Mouse (Mus musculus): ENCODE measurements around the gene Stk31.

Gene Stk31

DNA sequence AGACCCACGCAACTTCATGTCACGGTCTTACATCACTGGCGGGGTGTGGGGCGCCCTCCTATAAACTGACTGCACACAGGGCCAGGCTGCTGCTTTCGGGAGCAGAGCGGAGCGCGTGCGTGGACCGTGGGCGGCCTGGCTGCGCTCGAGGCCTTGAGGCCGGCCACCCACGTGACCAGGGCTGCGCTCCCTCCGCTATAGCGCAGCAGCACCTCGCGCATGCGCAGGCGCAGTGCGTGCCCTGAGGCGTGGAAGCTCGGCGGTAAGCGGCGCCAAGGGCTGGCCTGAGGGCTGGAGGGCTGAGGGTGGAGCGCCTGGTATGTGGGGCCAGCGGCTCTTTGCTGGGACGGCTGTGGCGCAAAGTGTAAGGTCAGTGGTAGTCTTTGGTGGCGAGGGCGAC is at the start of gene Stk31:
Stk31 (plus strand) TSS at position 289 of the 400 bp plus-strand sequence.
- Histone ChIP-seq H3K4me1 (replicated peaks; ENCODE audit: low read depth, low read length) (peaks cover 6% of the 10 kb centered on the region), H3K4me3 (replicated peaks; ENCODE audit: low read length) (peak within 1 kb of the TSS; percentile 52), H3K9me3 (ENCODE audit: low read length) (no peaks in the 10 kb centered on the region), H3K27me3 (ENCODE audit: insufficient read depth, low read length) (peaks cover 2% of the 10 kb centered on the region; the same call in 1 of the 2 replicates), H3K36me3 (ENCODE audit: insufficient read depth, low read length) (no peaks in the 10 kb centered on the region)
- TF ChIP-seq CTCF (conservative IDR thresholded peaks at IDR 0.05; ENCODE audit: low read length) = no peak
- TF ChIP-seq NANOG (IDR thresholded peaks at IDR 0.05; ENCODE audit: borderline replicate concordance, low read length) = no peak
- no peak for TF ChIP-seq POU5F1 (IDR thresholded peaks at IDR 0.05; ENCODE audit: borderline replicate concordance, low read length)

DNA sequence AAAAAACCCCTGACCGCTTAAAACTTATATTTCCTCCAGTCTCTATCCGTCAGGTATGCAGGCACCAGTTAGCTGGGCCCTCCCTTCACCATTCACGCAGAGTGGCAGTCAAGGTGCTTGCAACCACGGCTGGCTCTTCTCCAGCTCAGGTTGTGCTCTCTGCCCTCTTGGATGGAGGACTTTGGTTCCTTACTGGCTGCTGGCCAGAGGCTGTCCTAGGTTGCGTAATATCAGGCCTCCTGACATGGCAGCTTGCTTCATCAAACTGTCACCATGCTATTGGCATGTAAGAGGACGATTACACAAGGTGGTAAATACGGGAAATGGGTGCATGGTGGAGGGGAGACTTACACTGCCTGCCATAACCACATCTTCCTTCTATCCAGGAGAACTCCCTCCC is 45.6 kb upstream of the Stk31 start:
- Histone ChIP-seq H3K4me3 (replicated peaks; ENCODE audit: low read length) (no peak overlapping the region), H3K36me3 (ENCODE audit: insufficient read depth, low read length) (no peaks in the 10 kb centered on the region), H3K27me3 (ENCODE audit: insufficient read depth, low read length) (no peaks in the 10 kb centered on the region), H3K9me3 (ENCODE audit: low read length) (peaks cover 24% of the 10 kb centered on the region), H3K4me1 (replicated peaks; ENCODE audit: low read depth, low read length) (no peaks in the 10 kb centered on the region)
- TF ChIP-seq NANOG (IDR thresholded peaks at IDR 0.05; ENCODE audit: borderline replicate concordance, low read length) (no peak), CTCF (conservative IDR thresholded peaks at IDR 0.05; ENCODE audit: low read length) (no peak), POU5F1 (IDR thresholded peaks at IDR 0.05; ENCODE audit: borderline replicate concordance, low read length) (no peak)

DNA sequence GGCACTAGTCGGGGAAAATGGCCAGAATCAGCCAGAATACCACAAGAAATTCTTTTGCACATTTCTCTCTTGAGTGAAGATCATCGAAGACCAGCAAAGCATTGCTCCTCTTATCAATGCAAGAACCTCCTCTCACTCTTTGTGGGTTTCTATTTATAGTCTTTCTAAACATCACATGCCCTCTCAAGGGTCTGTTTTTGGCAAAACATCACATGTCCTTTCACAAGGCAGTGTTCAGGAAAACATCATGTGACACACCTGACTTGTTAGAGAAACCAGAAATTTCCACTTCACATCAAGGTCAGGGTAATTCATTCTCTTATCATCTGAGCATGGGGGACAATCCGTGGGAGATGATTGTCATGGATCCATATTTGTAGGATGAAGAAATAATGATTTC is 40.8 kb upstream of the Stk31 start:
- no peak for TF ChIP-seq NANOG (IDR thresholded peaks at IDR 0.05; ENCODE audit: borderline replicate concordance, low read length)
- no peak for TF ChIP-seq POU5F1 (IDR thresholded peaks at IDR 0.05; ENCODE audit: borderline replicate concordance, low read length)
- TF ChIP-seq CTCF (conservative IDR thresholded peaks at IDR 0.05; ENCODE audit: low read length) = no peak

DNA sequence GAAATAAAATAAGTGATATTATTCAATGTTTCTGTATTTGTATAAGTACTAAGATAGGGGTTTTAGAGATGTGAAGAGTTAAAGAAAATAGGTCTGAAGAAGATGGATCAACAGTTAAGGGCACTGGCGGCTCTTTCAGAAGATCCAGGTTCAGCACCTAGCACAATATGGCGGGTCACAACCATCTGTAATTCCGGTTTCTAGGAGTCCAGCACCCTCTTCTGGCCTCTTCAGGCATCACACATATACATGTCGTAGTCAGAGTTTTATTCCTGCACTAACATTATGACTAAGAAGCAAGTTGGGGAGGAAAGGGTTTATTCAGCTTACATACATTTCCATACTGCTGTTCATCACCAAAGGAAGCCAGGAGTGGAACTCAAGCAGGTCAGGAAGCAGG is 40.2 kb upstream of the Stk31 start:
- TF ChIP-seq POU5F1 (IDR thresholded peaks at IDR 0.05; ENCODE audit: borderline replicate concordance, low read length) = no peak
- TF ChIP-seq CTCF (conservative IDR thresholded peaks at IDR 0.05; ENCODE audit: low read length) = peak; percentile 65
- Histone ChIP-seq H3K4me3 (replicated peaks; ENCODE audit: low read length) (no peak overlapping the region), H3K4me1 (replicated peaks; ENCODE audit: low read depth, low read length) (peaks cover 3% of the 10 kb centered on the region; the same call in 1 of the 2 replicates), H3K36me3 (ENCODE audit: insufficient read depth, low read length) (no peaks in the 10 kb centered on the region), H3K27me3 (ENCODE audit: insufficient read depth, low read length) (no peaks in the 10 kb centered on the region), H3K9me3 (ENCODE audit: low read length) (peaks cover 4% of the 10 kb centered on the region)

More for the DNA sequence above, 40.8 kb upstream of the Stk31 start:
- H3K27me3 ChIP-seq (ENCODE audit: insufficient read depth, low read length) = no peaks in the 10 kb centered on the region
- no peak overlapping the region for H3K4me3 ChIP-seq (replicated peaks; ENCODE audit: low read length)
- peaks cover 3% of the 10 kb centered on the region; the same call in 1 of the 2 replicates for H3K4me1 ChIP-seq (replicated peaks; ENCODE audit: low read depth, low read length)
- no peaks in the 10 kb centered on the region for H3K36me3 ChIP-seq (ENCODE audit: insufficient read depth, low read length)
- peaks cover 4% of the 10 kb centered on the region for H3K9me3 ChIP-seq (ENCODE audit: low read length)

DNA sequence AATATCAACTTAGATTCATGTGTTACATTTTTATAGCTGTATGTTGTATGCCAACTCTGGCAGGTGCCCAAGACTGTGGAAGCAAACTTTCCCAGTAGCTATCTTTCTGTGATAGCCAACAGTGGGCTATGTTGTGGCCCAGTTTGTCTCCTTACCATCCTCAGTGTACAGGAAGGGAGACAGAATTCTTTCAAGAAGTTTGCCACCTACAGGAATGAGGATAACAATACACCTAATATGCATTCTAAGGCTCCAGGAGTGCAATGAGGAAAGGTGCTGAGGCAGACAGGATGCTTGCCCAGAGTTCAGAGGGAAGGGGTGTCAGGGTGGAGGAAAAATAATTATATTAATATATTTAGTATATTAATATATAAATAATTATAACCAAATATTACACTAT is 35.0 kb upstream of the Stk31 start:
- Histone ChIP-seq H3K4me1 (replicated peaks; ENCODE audit: low read depth, low read length) (peaks cover 14% of the 10 kb centered on the region), H3K4me3 (replicated peaks; ENCODE audit: low read length) (no peak overlapping the region), H3K9me3 (ENCODE audit: low read length) (no peaks in the 10 kb centered on the region), H3K36me3 (ENCODE audit: insufficient read depth, low read length) (no peaks in the 10 kb centered on the region), H3K27me3 (ENCODE audit: insufficient read depth, low read length) (no peaks in the 10 kb centered on the region)
- TF ChIP-seq POU5F1 (IDR thresholded peaks at IDR 0.05; ENCODE audit: borderline replicate concordance, low read length) (no peak), CTCF (conservative IDR thresholded peaks at IDR 0.05; ENCODE audit: low read length) (peak; percentile 23)

DNA sequence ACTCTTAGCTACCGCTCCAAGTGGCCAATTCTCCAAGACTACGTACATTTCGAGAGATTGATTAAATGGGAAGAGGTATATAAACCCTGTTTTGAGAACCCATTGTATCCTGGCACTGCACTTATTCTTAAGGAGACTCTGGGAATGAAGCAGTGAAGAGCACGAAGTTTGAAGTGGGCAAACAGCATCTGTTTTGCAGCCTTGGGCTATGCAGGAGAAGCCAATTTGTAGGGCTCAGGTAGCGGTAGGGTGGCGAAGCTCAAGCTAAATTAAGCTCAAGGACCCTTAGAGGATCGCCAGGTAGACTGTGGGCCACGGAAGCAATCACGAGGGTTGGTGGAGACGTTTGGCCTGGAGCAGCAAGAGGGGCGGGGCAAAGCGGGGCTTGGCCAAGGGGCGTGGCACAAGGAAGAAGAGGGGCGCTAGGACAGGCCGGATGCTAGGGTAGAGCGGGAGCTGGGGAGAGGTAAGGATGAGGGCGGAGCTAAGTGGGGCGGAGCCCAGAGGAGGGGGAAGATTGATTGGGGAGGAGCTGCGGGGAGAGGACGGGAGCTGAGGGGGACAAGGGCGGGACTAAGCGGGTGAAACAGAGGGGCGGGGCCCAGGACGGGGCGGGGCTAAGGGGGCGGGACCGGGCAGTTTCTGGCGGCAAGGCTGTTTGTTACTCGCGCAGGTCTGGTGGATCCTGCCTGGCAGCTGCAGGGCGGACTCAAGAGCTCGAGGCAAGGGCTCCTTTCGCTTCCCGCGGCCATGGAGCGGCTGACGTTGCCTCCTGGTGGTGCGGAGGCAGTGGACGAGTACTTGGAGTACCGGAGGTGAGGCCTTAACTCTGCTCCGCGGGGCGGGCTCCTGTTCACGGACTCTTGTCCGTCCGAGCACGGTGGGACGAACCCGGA is 28.0 kb upstream of the Stk31 start, which contains the start of gene Fam221a:
Fam221a (plus strand) TSS at position 581 of the 896 bp plus-strand sequence.
- TF ChIP-seq CTCF (conservative IDR thresholded peaks at IDR 0.05; ENCODE audit: low read length) (no peak), POU5F1 (IDR thresholded peaks at IDR 0.05; ENCODE audit: borderline replicate concordance, low read length) (no peak), NANOG (IDR thresholded peaks at IDR 0.05; ENCODE audit: borderline replicate concordance, low read length) (no peak)
- H3K9me3 ChIP-seq (ENCODE audit: low read length) = no peaks in the 10 kb centered on the region
- H3K4me3 ChIP-seq (replicated peaks; ENCODE audit: low read length) = peak within 1 kb of the TSS; percentile 78
- peaks cover 35% of the 10 kb centered on the region for H3K4me1 ChIP-seq (replicated peaks; ENCODE audit: low read depth, low read length)
- H3K27me3 ChIP-seq (ENCODE audit: insufficient read depth, low read length) = peaks cover 14% of the 10 kb centered on the region
- no peaks in the 10 kb centered on the region for H3K36me3 ChIP-seq (ENCODE audit: insufficient read depth, low read length)

DNA sequence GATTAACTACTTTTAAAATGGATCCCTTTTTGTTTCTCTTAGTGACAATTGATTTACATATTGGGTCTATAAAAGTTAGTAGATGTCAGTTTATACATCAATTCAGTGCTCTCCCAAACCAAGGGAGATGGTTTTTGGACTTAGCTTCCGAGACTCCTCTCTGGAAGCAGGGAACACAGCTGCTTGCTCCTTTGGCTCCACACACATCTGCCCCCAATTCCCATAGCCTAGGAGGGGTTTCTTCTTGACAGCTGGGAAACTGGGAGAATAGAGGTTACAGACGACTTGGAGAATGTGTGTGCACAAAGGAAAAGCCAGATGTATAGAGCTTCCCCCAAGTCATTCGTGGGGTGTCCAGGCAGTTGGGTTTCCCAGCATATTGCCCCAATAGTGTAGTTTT is 27.2 kb upstream of the Stk31 start:
- Histone ChIP-seq H3K4me1 (replicated peaks; ENCODE audit: low read depth, low read length) (peaks cover 29% of the 10 kb centered on the region), H3K27me3 (ENCODE audit: insufficient read depth, low read length) (peaks cover 14% of the 10 kb centered on the region), H3K4me3 (replicated peaks; ENCODE audit: low read length) (peak overlapping the region; percentile 78), H3K36me3 (ENCODE audit: insufficient read depth, low read length) (no peaks in the 10 kb centered on the region), H3K9me3 (ENCODE audit: low read length) (no peaks in the 10 kb centered on the region)
- TF ChIP-seq CTCF (conservative IDR thresholded peaks at IDR 0.05; ENCODE audit: low read length) = no peak

DNA sequence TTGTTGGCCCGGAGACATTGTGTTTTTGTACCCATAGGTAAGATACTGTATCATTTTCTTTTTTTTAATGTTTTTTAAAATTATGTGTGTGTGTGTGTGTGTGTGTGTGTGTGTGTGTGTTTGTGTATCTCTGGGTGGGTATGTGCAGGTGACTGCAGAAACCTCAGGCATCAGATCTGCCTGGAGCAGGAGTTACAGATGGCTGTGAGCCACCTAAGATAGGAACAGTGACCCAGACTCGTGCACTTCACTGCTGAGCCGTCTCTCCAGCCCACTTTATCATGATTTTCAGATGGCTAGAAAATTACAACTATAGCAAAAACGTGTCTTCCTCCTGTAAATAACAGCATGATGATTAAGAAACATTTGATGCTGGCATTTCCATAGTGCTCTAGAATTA is 22.7 kb upstream of the Stk31 start:
- H3K4me1 ChIP-seq (replicated peaks; ENCODE audit: low read depth, low read length) = peaks cover 16% of the 10 kb centered on the region
- H3K9me3 ChIP-seq (ENCODE audit: low read length) = no peaks in the 10 kb centered on the region
- no peaks in the 10 kb centered on the region for H3K36me3 ChIP-seq (ENCODE audit: insufficient read depth, low read length)
- H3K27me3 ChIP-seq (ENCODE audit: insufficient read depth, low read length) = peaks cover 14% of the 10 kb centered on the region
- no peak overlapping the region for H3K4me3 ChIP-seq (replicated peaks; ENCODE audit: low read length)
- no peak for TF ChIP-seq CTCF (conservative IDR thresholded peaks at IDR 0.05; ENCODE audit: low read length)
- no peak for TF ChIP-seq POU5F1 (IDR thresholded peaks at IDR 0.05; ENCODE audit: borderline replicate concordance, low read length)
- TF ChIP-seq NANOG (IDR thresholded peaks at IDR 0.05; ENCODE audit: borderline replicate concordance, low read length) = no peak
